In the genomic region with DNA sequence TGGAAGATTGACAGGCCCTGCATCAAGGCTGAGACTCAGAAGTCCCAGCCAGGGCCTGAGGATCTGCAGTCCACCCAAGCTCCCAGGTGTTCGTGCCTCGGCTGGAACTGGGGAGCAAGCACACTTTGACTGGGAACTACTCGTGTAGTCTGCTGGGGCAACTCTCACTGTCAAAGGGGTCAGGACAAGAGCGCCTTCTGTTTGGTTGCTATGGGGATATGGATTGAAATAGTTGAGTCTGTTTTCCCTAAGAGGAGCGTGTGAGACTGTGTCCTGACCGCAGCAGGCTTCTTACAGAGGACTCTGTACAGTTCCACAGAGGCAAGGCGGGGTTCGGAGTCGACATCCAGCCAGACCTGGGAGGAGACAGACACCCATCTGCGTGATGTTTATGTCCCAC, we compare ENCODE assay signal across 14 mouse cellular contexts.
DNase-seq lines count a peak whose midpoint lies in the region; ATAC-seq and TF ChIP-seq lines count a peak whose summit lies in the region.
"Had no signal": no experiment of that assay in that cellular context is flagged by ENCODE, and none has a peak within 500 bp of the region (broad histone marks: within the 10 kb centered on the region; RNA-seq: fewer than 3 reads in every experiment).

No protein-coding gene starts in this region.

- H3K4me1 ChIP-seq in heart, embryonic 12.5 days (replicated peaks), result peaks cover 71% of the 10 kb centered on the region
- peaks cover 5% of the 10 kb centered on the region; the same call in 1 of the 2 replicates for H3K4me1 ChIP-seq in lung, embryonic 14.5 days (ENCODE audit: insufficient read depth)
- H3K4me1 ChIP-seq in forebrain, postnatal 0 days (ENCODE audit: insufficient read depth), result peaks cover 11% of the 10 kb centered on the region
- H3K4me1 ChIP-seq in midbrain, embryonic 16.5 days (ENCODE audit: control insufficient read depth, insufficient read depth, low read length), result peaks cover 7% of the 10 kb centered on the region

- no peak for TF ChIP-seq CTCF in lung, embryonic 14.5 days (IDR thresholded peaks at IDR 0.05; ENCODE audit: low read depth)
- TF ChIP-seq CTCF in forebrain, postnatal 0 days (IDR thresholded peaks at IDR 0.05; ENCODE audit: low read depth), result no peak

- H3K9ac ChIP-seq in heart, embryonic 12.5 days, result 0 out of 2 replicates have a peak overlapping the region, but pooled peaks have one; percentile 13
- H3K9ac ChIP-seq in lung, embryonic 14.5 days, result no peak overlapping the region
- no peak overlapping the region for H3K9ac ChIP-seq in forebrain, postnatal 0 days
- H3K9ac ChIP-seq in midbrain, embryonic 16.5 days (ENCODE audit: low read depth, low read length), result no peak overlapping the region
- H3K9ac ChIP-seq: neural tube, embryonic 12.5 days had no signal

- H3K4me3 ChIP-seq in heart, embryonic 12.5 days, result no peak overlapping the region
- H3K4me3 ChIP-seq in lung, embryonic 14.5 days (ENCODE audit: low read depth, low read length), result no peak overlapping the region
- no peak overlapping the region for H3K4me3 ChIP-seq in forebrain, postnatal 0 days (ENCODE audit: low read depth, low read length)
- H3K4me3 ChIP-seq in midbrain, embryonic 16.5 days (ENCODE audit: low read depth, low read length), result no peak overlapping the region
- H3K4me3 ChIP-seq: neural tube, embryonic 12.5 days had no signal

- no peaks in the 10 kb centered on the region for H3K9me3 ChIP-seq in heart, embryonic 12.5 days (replicated peaks)
- H3K9me3 ChIP-seq in lung, embryonic 14.5 days (ENCODE audit: low read depth, low read length), result no peaks in the 10 kb centered on the region
- no peaks in the 10 kb centered on the region for H3K9me3 ChIP-seq in forebrain, postnatal 0 days (ENCODE audit: low read length)
- H3K9me3 ChIP-seq in midbrain, embryonic 16.5 days (replicated peaks; ENCODE audit: control insufficient read depth, low read length, poor library complexity, severe bottlenecking), result no peaks in the 10 kb centered on the region
- H3K9me3 ChIP-seq: neural tube, embryonic 12.5 days had no signal

- H3K27me3 ChIP-seq in heart, embryonic 12.5 days (replicated peaks), result no peaks in the 10 kb centered on the region
- H3K27me3 ChIP-seq in lung, embryonic 14.5 days (ENCODE audit: insufficient read depth, low read length), result no peaks in the 10 kb centered on the region
- no peaks in the 10 kb centered on the region for H3K27me3 ChIP-seq in forebrain, postnatal 0 days (ENCODE audit: insufficient read depth, low read length)
- no peaks in the 10 kb centered on the region for H3K27me3 ChIP-seq in midbrain, embryonic 16.5 days (ENCODE audit: control insufficient read depth, insufficient read depth, low read depth, low read length)
- H3K27me3 ChIP-seq: CH12.LX; neural tube, embryonic 12.5 days had no signal

- no peak for ATAC-seq in heart, embryonic 12.5 days (ENCODE audit: insufficient number of reproducible peaks, low FRiP score)
- 0 out of 2 replicates have a peak, but pooled peaks have one; percentile 16 for ATAC-seq in lung, embryonic 14.5 days (ENCODE audit: insufficient read depth)
- peak; percentile 1; the same call in 1 of the 2 replicates for ATAC-seq in forebrain, postnatal 0 days
- no peak for ATAC-seq in midbrain, embryonic 16.5 days

- peak overlapping the region; percentile 51 for H3K27ac ChIP-seq in heart, embryonic 12.5 days (ENCODE audit: poor library complexity, severe bottlenecking)
- no peak overlapping the region for H3K27ac ChIP-seq in lung, embryonic 14.5 days (ENCODE audit: low read depth)
- H3K27ac ChIP-seq in forebrain, postnatal 0 days (ENCODE audit: low read depth, low read length), result 0 out of 2 replicates have a peak overlapping the region, but pooled peaks have one; percentile 5
- H3K27ac ChIP-seq in midbrain, embryonic 16.5 days (ENCODE audit: low read length), result peak overlapping the region; percentile 19; the same call in 1 of the 2 replicates
- H3K27ac ChIP-seq: neural tube, embryonic 12.5 days had no signal

- H3K36me3 ChIP-seq in heart, embryonic 12.5 days, result no peaks in the 10 kb centered on the region
- H3K36me3 ChIP-seq in lung, embryonic 14.5 days (ENCODE audit: insufficient read depth), result no peaks in the 10 kb centered on the region
- no peaks in the 10 kb centered on the region for H3K36me3 ChIP-seq in forebrain, postnatal 0 days (ENCODE audit: insufficient read depth)
- H3K36me3 ChIP-seq in midbrain, embryonic 16.5 days (ENCODE audit: control insufficient read depth, insufficient read depth, low read length), result no peaks in the 10 kb centered on the region
- H3K36me3 ChIP-seq: neural tube, embryonic 12.5 days had no signal

- WGBS in heart, embryonic 12.5 days, result 45% methylated on average over 10 of the region's 10 CpGs
- 66% methylated on average over 10 of the region's 10 CpGs for WGBS in lung, embryonic 14.5 days
- WGBS in forebrain, postnatal 0 days, result 66% methylated on average over 10 of the region's 10 CpGs
- 66% methylated on average over 10 of the region's 10 CpGs for WGBS in midbrain, embryonic 16.5 days

- H3K4me2 ChIP-seq in heart, embryonic 12.5 days, result no peak overlapping the region
- H3K4me2 ChIP-seq in lung, embryonic 14.5 days, result no peak overlapping the region
- no peak overlapping the region for H3K4me2 ChIP-seq in forebrain, postnatal 0 days (ENCODE audit: low read depth)
- H3K4me2 ChIP-seq in midbrain, embryonic 16.5 days (ENCODE audit: low read length), result no peak overlapping the region
- H3K4me2 ChIP-seq: liver, embryonic 11.5 days; neural tube, embryonic 12.5 days had no signal

- no peak for DNase-seq in heart, postnatal 4 days
- no peak for DNase-seq in lung, embryonic 14.5 days
- no peak for DNase-seq in lung, postnatal 25 days (ENCODE audit: low spot score)
- no peak for DNase-seq in forebrain, postnatal 0 days
- no peak for DNase-seq in cerebellum, adult 9-10 months
- DNase-seq in urinary bladder, postnatal 4 days (ENCODE audit: low spot score in 2 of 2), result no peak
- DNase-seq: adrenal gland, postnatal 36 days; cerebellum, adult 9-11 months; kidney, adult 18-20 months had no signal

Comparison
In these comparisons a context has a peak if more than half of its experiments do, and no peak if none do; other contexts are left out.
1. ATAC-seq: peak in lung, embryonic 14.5 days (single experiment) and forebrain, postnatal 0 days (single experiment); none in heart, embryonic 12.5 days (single experiment) and midbrain, embryonic 16.5 days (single experiment).